Mouse (Mus musculus): ENCODE data around the gene Aldh3b2. TPM values are rescaled to one million over a fixed set of nuclear protein-coding genes. Genes with fewer than 3 reads are reported as not detected.

Aldh3b2 gene
- 0.29 and 0.64 TPM in 2 replicates for polyA plus RNA-seq (2012; rRNA removed)

GRCm38 (mm10) chr19:3972229-3972628 is at the start of gene Aldh3b2:
Aldh3b2 (plus strand) TSS chr19:3972328.

GRCm38 (mm10) chr19:3929211-3929941 is 42.8 kb upstream of the Aldh3b2 start, which contains the start of gene Aldh3b1:
Aldh3b1 (minus strand) TSS chr19:3929808.

GRCm38 (mm10) chr19:3935032-3935895 is 36.9 kb upstream of the Aldh3b2 start, which contains the start of gene Unc93b1:
Unc93b1 (plus strand) TSS chr19:3935186.

GRCm38 (mm10) chr19:3958470-3958869 is 13.7 kb upstream of the Aldh3b2 start, which contains the start of gene Aldh3b3:
Aldh3b3 (plus strand) TSS chr19:3958645.

GRCm38 (mm10) chr19:3986334-3986733 is 14.2 kb downstream of the Aldh3b2 start, which contains the start of gene Acy3:
Acy3 (plus strand) TSS chr19:3986570.

GRCm38 (mm10) chr19:3992416-3992815 is 20.3 kb downstream of the Aldh3b2 start, which contains the start of gene Tbx10:
Tbx10 (plus strand) TSS chr19:3992752.

GRCm38 (mm10) chr19:4000119-4000900 is 28.2 kb downstream of the Aldh3b2 start, which contains the start of the genes Nudt8 and Gm49405:
Nudt8 (plus strand) TSS chr19:4000580.
Gm49405 (plus strand) TSS chr19:4000626.

GRCm38 (mm10) chr19:4003112-4003511 is 31.0 kb downstream of the Aldh3b2 start, which contains the start of gene Doc2g:
Doc2g (plus strand) TSS chr19:4003313.

GRCm38 (mm10) chr19:4012432-4013022 is 40.4 kb downstream of the Aldh3b2 start, which contains the start of gene Ndufv1:
Ndufv1 (minus strand) TSS chr19:4012806.

Other genes with a start within 250 kb of the Aldh3b2 start
- gene Kmt5b, start 204.9 kb upstream of the Aldh3b2 start, polyA plus RNA-seq (2012; rRNA removed): 6.2 and 7.1 TPM in 2 replicates
- 14.7 and 17.5 TPM in 2 replicates for gene Chka, start 120.6 kb upstream of the Aldh3b2 start, polyA plus RNA-seq (2012; rRNA removed)
- 44.9 and 50.6 TPM in 2 replicates for gene Tcirg1, start 65.2 kb upstream of the Aldh3b2 start, polyA plus RNA-seq (2012; rRNA removed)
- 113 and 127 TPM in 2 replicates for gene Ndufs8, start 59.6 kb upstream of the Aldh3b2 start, polyA plus RNA-seq (2012; rRNA removed)
- 2.7 and 3.6 TPM in 2 replicates for gene Aldh3b1, start 42.5 kb upstream of the Aldh3b2 start, polyA plus RNA-seq (2012; rRNA removed)
- 15.5 and 20.9 TPM in 2 replicates for gene Unc93b1, start 37.1 kb upstream of the Aldh3b2 start, polyA plus RNA-seq (2012; rRNA removed)
- gene Aldh3b3, start 13.7 kb upstream of the Aldh3b2 start, polyA plus RNA-seq (2012; rRNA removed): 0.02 TPM in 1 of 2 replicates, not detected in the other
- 8.6 and 11.4 TPM in 2 replicates for gene Acy3, start 14.2 kb downstream of the Aldh3b2 start, polyA plus RNA-seq (2012; rRNA removed)
- gene Tbx10, start 20.4 kb downstream of the Aldh3b2 start, polyA plus RNA-seq (2012; rRNA removed): 0.29 and 0.55 TPM in 2 replicates
- 2.0 and 3.6 TPM in 2 replicates for gene Nudt8, start 28.3 kb downstream of the Aldh3b2 start, polyA plus RNA-seq (2012; rRNA removed)
- gene Gm49405, start 28.3 kb downstream of the Aldh3b2 start, polyA plus RNA-seq (2012; rRNA removed): 0.59 and 0.60 TPM in 2 replicates
- gene Doc2g, start 31.0 kb downstream of the Aldh3b2 start, polyA plus RNA-seq (2012; rRNA removed): 1.4 and 1.5 TPM in 2 replicates
- gene Ndufv1, start 40.5 kb downstream of the Aldh3b2 start, polyA plus RNA-seq (2012; rRNA removed): 79.3 and 86.8 TPM in 2 replicates
- gene Gstp1, start 65.7 kb downstream of the Aldh3b2 start, polyA plus RNA-seq (2012; rRNA removed): 225 and 279 TPM in 2 replicates
- gene Gstp2, start 73.7 kb downstream of the Aldh3b2 start, polyA plus RNA-seq (2012; rRNA removed): 6.6 and 8.4 TPM in 2 replicates
- 54.9 and 71.8 TPM in 2 replicates for gene Gstp3, start 87.2 kb downstream of the Aldh3b2 start, polyA plus RNA-seq (2012; rRNA removed)
- 0.23 and 0.25 TPM in 2 replicates for gene Cabp2, start 109.2 kb downstream of the Aldh3b2 start, polyA plus RNA-seq (2012; rRNA removed)
- 46.8 and 54.8 TPM in 2 replicates for gene Cdk2ap2, start 124.9 kb downstream of the Aldh3b2 start, polyA plus RNA-seq (2012; rRNA removed)
- gene Pitpnm1, start 127.7 kb downstream of the Aldh3b2 start, polyA plus RNA-seq (2012; rRNA removed): 5.4 and 6.1 TPM in 2 replicates
- gene Aip, start 153.5 kb downstream of the Aldh3b2 start, polyA plus RNA-seq (2012; rRNA removed): 36.6 and 38.9 TPM in 2 replicates
- not detected in 2 replicates for gene Gpr152, start 167.5 kb downstream of the Aldh3b2 start, polyA plus RNA-seq (2012; rRNA removed)
- gene Cabp4, start 171.7 kb downstream of the Aldh3b2 start, polyA plus RNA-seq (2012; rRNA removed): 0.08 and 0.10 TPM in 2 replicates
- gene Coro1b, start 176.3 kb downstream of the Aldh3b2 start, polyA plus RNA-seq (2012; rRNA removed): 50.4 and 60.2 TPM in 2 replicates
- gene Ptprcap, start 181.3 kb downstream of the Aldh3b2 start, polyA plus RNA-seq (2012; rRNA removed): 12.2 and 12.5 TPM in 2 replicates
- 16.1 and 20.9 TPM in 2 replicates for gene Rps6kb2, start 191.0 kb downstream of the Aldh3b2 start, polyA plus RNA-seq (2012; rRNA removed)
- gene Carns1, start 203.2 kb downstream of the Aldh3b2 start, polyA plus RNA-seq (2012; rRNA removed): 0.32 and 0.41 TPM in 2 replicates
- gene Tbc1d10c, start 219.0 kb downstream of the Aldh3b2 start, polyA plus RNA-seq (2012; rRNA removed): 2.6 and 3.0 TPM in 2 replicates
- gene Ppp1ca, start 219.7 kb downstream of the Aldh3b2 start, polyA plus RNA-seq (2012; rRNA removed): 200 and 246 TPM in 2 replicates
- gene Rad9a, start 229.3 kb downstream of the Aldh3b2 start, polyA plus RNA-seq (2012; rRNA removed): 18.8 and 20.8 TPM in 2 replicates
- gene Clcf1, start 241.9 kb downstream of the Aldh3b2 start, polyA plus RNA-seq (2012; rRNA removed): 0.97 and 1.0 TPM in 2 replicates
- not detected in 2 replicates for gene AC109138.7, start 242.0 kb downstream of the Aldh3b2 start, polyA plus RNA-seq (2012; rRNA removed)